Mouse (Mus musculus) CH12.LX (cell line): ENCODE results near the gene Atoh7.

Experiments
- BHLHE40 ChIP-seq: IDR thresholded peaks from 2 replicates; pipeline ENCODE4 v1.6.1; 2011; ENCODE audit warnings: mild to moderate bottlenecking, low read depth, low read length, improper control_type of control experiment
- POLR2A ChIP-seq: IDR thresholded peaks from 2 replicates; pipeline ENCODE4 v1.6.1; 2011; ENCODE audit warnings: low read depth, mild to moderate bottlenecking, improper control_type of control experiment, low read length

GRCm38 (mm10) chr10:63127156-63127555 is 27.7 kb downstream of the Atoh7 start:
- TF ChIP-seq BHLHE40 (no peak), POLR2A (no peak)
